Mouse (Mus musculus) inflammation-experienced regulatory T-cells, adult 6 months (primary cell): ENCODE results near the gene Fbrs. TPM values are rescaled to one million over a fixed set of nuclear protein-coding genes. Genes with fewer than 3 reads are reported as not detected.
"Not testable (repeated sequence)": the region's sequence is repeated elsewhere in the genome, so short reads cannot be mapped to it uniquely, and the experiment has no call there.

Source experiments
- ATAC-seq: one replicate; pipeline ENCODE4 v1.8.0; 2017
- polyA plus RNA-seq, 3 experiments: library from polyadenylated mRNA; unstranded; fragments of 100-300 nt; shearing (Covaris generic); gene quantifications; one replicate each; pipeline ENCODE4 v1.2.1; 2017

Fbrs gene
- polyA plus RNA-seq, 3 experiments from 2014 or later, result 17.7 to 30.0 (median 19.5) TPM

- ATAC-seq, result no peak
Measured at GRCm38 (mm10) chr7:127476336-127476735, 2.7 kb upstream of the Fbrs start.

- no peak for ATAC-seq
Measured at GRCm38 (mm10) chr7:127476855-127477254, 2.1 kb upstream of the Fbrs start.

DNA sequence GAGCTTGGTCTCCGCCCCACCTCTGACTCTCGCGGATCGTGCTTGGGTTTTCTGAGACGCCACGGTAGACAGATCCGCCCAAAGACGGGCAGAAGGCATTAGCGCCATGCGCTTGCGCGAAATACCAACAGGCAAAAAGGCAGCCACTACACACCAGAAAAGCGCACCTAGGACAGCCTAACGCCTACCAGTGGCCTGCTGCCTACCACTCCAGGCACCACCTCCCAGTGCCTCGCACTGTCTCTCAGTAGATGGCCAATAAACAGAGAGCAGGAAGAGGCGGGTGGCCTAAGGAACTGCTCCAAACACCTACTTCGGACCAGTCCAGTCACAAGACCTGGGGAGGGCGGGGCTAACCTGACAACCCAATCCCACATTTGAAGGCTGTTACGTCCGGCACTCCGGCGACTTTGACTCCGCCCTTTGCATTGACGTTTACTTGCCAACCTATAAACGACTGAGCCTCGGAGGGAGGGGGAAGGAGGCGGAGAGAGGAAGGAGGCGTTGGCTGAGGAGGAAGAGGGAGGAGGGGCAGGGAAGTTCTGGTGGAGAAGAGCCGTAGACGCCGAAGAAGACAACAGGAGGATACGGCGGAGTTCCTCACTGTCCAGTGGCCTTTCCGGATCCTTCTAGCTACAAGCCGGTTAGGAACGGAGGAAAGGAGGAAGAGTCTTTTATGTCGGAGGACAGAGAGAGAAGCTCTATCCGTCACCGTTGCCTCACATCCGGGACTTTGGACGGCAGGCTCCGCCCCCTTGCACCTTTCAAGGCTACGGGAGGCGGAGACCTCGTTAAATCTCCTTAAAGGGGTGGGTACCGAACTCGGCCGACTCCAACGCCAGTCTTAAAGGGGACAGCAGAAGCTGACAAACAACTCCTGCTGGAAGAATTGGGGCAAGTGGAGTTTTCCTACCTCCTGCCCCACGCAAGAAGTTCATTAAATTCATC lies 1.0 kb upstream of the Fbrs start:
- ATAC-seq, result peak; percentile 82

DNA sequence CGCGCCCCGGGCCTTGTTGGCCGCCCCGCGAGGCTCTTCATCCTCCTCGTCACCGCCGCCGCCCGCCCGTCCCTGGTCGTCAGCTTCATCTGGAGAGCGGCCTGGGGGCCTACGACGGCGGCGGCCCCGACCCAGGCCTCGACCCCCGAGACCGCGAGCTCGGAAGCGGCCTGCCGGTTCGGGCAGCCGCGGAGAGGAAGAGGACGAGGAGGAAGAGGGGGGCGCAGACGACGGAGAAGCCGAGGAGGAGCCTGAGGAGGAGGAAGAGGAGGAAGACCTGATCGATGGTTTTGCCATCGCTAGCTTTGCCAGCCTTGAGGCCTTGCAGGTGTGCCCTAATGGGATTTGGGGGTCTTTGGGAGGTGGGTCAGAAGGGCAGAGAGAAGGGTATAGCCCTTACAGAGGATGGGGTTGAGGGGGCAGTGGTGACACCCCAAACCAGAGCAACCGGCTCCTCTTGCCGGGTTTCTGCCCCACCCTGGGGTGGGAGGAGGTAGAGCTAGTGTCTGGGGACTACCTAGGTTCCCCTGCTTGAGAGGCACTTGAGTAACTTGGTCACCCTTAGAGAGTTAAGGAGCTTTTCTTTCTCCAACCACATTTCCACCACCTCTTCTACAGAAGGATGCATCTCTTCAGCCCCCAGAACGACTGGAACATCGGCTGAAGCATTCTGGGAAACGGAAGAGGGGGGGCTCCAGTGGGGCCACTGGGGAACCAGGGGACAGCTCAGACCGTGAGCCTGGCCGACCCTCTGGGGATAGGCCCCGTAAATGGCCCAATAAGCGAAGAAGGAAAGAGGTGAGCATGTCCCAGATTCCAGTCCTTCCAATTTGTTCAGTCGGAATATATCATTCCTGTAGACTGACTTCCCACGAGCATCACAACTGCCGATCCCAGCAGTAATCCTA lies 573 bp downstream of the Fbrs start:
- ATAC-seq, result no peak

GRCm38 (mm10) chr7:127480321-127480720 lies 1.3 kb downstream of the Fbrs start:
- no peak for ATAC-seq

GRCm38 (mm10) chr7:127485416-127485815 lies 6.4 kb downstream of the Fbrs start:
- ATAC-seq, result no peak

DNA sequence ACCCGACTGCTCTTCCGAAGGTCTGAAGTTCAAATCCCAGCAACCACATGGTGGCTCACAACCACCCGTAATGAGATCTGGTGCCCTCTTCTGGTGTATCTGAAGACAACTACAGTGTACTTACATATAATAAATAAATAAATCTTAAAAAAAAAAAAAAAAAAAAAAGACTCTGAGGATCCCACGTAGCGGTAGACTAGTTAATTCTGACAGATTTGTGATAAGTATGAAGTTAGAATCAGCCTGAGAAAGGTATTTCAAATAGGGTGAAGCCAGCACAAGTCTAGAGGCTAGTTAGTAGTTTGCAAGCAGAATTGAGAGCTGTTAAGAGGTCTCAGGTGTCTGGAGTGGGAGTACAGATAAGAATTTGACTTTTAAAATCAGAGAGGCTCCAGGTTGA lies 9.4 kb downstream of the Fbrs start:
- ATAC-seq, result not testable (repeated sequence)

- ATAC-seq, result no peak
Measured at GRCm38 (mm10) chr7:127489982-127490381, 11.0 kb downstream of the Fbrs start.

DNA sequence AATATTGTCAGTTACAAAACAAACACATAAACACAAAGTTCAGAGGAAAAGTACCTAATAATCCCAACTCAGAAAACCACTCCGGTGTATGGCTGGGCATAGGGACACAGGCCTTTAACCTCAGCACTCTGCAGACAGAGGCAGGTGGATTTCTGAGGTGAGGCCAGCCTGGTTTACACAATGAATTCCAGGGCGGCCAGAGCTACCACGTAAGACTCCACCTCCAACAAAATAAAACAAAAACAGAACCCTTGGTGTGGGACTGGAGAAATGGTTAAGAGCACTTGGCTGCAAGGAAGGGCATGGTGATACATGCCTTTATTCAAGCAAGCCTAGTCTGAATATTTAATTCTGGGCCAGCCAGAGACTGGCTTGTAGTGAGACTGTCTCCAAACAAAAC lies 12.8 kb downstream of the Fbrs start:
- ATAC-seq, result no peak

DNA sequence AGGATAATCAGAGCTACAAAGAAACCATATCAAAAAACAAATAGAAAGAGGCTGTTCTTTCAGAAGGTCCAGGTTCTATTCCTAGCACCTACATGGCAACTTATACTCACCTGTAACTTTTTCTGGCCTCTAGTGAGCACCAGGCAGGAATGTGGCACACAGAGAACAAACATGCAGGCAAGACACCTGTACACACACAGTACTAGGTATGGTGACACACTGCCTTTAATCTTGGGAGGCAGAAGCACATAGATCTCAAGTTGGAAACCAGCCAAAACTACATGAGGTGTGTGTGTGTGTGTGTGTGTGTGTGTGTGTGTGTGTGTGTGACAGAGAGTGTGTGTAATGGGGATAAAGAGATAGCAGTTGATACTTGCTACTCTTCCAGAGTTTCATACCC lies 15.6 kb downstream of the Fbrs start:
- ATAC-seq, result no peak

- no peak for ATAC-seq
Measured at GRCm38 (mm10) chr7:127497382-127497781, 18.4 kb downstream of the Fbrs start.

DNA sequence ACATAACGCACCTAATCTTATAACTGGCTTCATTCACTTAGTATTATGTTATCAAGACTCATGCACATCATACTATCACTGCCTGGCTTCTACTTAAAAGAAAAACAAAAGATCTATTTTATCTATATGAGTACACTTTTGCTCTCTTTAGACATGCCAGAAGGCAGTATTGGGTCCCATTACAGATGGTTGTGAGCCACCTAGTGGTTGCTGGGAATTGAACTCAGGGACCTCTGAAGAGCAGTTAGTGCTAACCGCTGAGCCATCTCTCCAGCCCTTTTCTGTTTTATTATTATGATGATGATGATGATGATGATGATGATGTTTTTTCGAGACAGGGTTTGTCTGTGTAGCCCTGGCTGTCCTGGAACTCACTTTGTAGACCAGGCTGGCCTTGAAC lies 19.4 kb downstream of the Fbrs start:
- peak; percentile 43 for ATAC-seq

GRCm38 (mm10) chr7:127508291-127508690 lies 29.3 kb downstream of the Fbrs start:
- no peak for ATAC-seq

- not testable (repeated sequence) for ATAC-seq
Measured at GRCm38 (mm10) chr7:127509830-127510229, 30.8 kb downstream of the Fbrs start.

DNA sequence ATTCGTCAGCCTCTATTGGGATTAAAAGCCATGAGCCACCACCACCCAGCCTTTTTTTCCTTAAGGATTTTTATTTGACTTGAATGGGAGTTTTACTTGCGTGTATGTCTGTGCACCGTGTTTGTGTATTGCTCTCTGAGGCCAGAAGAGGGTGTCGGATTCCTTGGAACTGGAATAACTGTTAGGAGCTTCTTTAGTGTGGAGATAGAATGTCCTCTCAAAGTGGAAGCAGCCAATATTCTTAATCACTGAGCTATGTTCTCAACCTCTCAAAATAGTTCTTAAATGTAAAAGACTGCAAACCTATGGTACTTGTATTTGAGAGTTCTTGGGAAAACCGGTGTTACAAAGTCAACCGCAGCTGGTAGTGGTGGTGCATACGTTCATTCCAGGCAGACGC lies 32.2 kb downstream of the Fbrs start:
- ATAC-seq, result no peak

- ATAC-seq, result peak; percentile 94
Measured at GRCm38 (mm10) chr7:127511808-127512230, 32.8 kb downstream of the Fbrs start, which contains the start of gene Srcap. Srcap (plus strand) TSS chr7:127511983.

- peak; percentile 66 for ATAC-seq
Measured at GRCm38 (mm10) chr7:127512231-127513015, 33.4 kb downstream of the Fbrs start.

GRCm38 (mm10) chr7:127513016-127513390 lies 34.0 kb downstream of the Fbrs start:
- ATAC-seq, result no peak

GRCm38 (mm10) chr7:127513781-127514180 lies 34.8 kb downstream of the Fbrs start:
- no peak for ATAC-seq

GRCm38 (mm10) chr7:127515846-127516245 lies 36.8 kb downstream of the Fbrs start:
- ATAC-seq, result no peak

DNA sequence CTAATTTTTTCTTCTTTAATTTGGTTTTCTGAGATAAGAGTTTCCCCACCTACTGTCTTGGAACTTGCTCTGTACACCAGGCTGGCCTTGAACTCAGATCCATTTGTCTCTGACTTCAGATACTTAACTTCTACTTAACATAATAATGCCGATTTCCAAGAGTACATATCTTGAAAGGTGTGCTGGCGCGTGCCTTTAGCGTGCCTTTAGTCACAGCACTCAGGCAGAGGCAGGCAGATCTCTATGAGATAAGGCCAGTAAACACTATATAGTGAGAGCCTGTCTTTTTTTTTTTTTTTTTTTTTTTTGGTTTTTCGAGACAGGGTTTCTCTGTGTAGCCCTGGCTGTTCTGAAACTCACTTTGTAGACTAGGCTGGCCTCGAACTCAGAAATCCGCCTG lies 37.3 kb downstream of the Fbrs start:
- ATAC-seq, result no peak

GRCm38 (mm10) chr7:127519284-127519683 lies 40.3 kb downstream of the Fbrs start, which contains the start of gene Gm42715:
Gm42715 (plus strand) TSS chr7:127519584.
- ATAC-seq, result no peak
